Mouse (Mus musculus) small intestine, adult 2 months (tissue): ENCODE data around the gene Slc7a5.

Experiments used
- CTCF ChIP-seq: fragments of 200-500 bp; IDR thresholded peaks from 2 replicates; pipeline ENCODE4 v1.5.1; 2012; ENCODE audit warnings: low read depth, mild to moderate bottlenecking, control low read depth, inconsistent platforms, low read length, moderate library complexity, mixed read lengths; ENCODE audit not compliant: insufficient replicate concordance, insufficient read length; ENCODE audit errors: extremely low read depth
- POLR2A ChIP-seq: fragments of 200-500 bp; IDR thresholded peaks from 2 replicates; pipeline ENCODE4 v1.6.1; 2012; ENCODE audit warnings: low read depth, mild to moderate bottlenecking, control low read depth, inconsistent platforms, low read length, moderate library complexity

GRCm38 (mm10) chr8:121898401-121898931, 9.0 kb downstream of the Slc7a5 start:
- TF ChIP-seq POLR2A (peak; percentile 10; the same call in 1 of the 2 replicates), CTCF (no peak; the same call in 1 of the 2 replicates)
